Mouse (Mus musculus) mouse embryonic stem cell (cell line): ENCODE data around the gene Pde7b.

Experiments used
- in situ Hi-C, 2 experiments: fragments of 300-500 bp; cut with MboI; formaldehyde crosslinking; loops; 1 replicate in 1 of 2; 3 replicates in 1 of 2; pipeline ENCODE4 v1.14.3; 2019 to 2020; ENCODE audit warnings: low sequenced_read_pairs in 2 of 2, low pct_unique_long_range_greater_than_20kb in 1 of 2, mixed read lengths in 1 of 2; ENCODE audit not compliant: unreplicated experiment in 1 of 2

Pde7b gene

DNA sequence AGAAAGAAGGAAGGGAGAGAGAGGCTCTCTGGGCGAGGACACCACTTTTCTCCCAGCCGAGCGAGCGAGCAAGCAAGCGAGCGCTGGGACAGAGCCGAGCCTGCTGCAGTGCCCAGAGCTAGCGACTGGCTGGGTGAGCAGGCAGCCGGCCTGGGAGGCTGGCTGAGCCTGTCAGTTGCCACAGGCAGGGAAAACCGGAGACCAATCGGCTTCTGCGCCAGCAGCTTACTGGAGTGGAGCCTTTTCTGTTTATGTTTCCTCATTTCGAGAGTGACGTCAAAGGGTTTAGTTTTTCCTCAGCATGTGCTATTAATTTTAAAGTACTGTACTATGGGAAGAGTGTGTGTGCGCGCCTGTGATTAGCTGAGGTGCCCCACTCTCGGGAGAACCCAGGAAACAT lies at the start of gene Pde7b:
Gene Pde7b (minus strand): TSS at position 173 of the 400 bp plus-strand sequence.
- in situ Hi-C loops, result no loop called here

DNA sequence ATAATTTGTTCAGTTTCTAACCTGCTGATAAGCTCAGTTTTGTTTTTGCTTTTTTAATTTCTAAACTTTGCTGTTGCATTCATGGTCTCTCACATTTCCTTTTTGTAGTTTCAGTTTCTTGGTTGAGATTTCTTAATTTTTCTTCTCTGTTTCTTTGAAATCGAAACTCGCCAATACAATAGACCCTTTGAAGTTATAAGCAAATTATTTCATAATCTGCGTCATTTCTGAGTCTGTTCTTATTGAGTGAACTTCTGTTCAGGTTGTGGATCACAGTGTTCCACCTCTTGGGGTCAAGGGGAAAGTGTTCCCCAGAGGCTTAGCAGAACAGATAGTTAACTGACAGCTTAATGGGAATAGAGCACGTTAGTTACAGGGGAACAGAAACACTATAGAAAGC lies 47.2 kb upstream of the Pde7b start:
- in situ Hi-C loops, result no loop called here

DNA sequence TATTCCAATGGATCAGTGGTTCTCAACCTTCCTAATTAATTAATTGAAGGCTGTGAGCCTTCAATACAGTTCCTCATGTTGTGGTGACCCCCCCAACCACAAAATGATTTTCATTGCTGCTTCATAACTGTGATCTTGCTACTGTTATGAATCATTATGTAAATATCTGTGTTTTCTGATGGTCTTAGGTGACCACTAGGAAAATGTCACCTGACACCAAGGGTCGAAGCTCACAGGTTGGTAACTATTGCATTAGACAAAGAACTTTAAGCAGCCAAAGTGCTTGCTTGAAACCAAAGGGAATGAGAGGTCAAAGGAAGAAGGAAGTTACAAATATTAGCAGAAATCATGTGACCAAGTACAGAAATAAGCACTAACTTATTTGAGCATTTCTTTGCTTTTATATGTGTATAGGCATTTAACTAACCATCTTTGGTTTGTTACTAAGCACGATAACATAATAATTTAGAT lies 45.6 kb upstream of the Pde7b start:
- in situ Hi-C loops, result no loop called here

DNA sequence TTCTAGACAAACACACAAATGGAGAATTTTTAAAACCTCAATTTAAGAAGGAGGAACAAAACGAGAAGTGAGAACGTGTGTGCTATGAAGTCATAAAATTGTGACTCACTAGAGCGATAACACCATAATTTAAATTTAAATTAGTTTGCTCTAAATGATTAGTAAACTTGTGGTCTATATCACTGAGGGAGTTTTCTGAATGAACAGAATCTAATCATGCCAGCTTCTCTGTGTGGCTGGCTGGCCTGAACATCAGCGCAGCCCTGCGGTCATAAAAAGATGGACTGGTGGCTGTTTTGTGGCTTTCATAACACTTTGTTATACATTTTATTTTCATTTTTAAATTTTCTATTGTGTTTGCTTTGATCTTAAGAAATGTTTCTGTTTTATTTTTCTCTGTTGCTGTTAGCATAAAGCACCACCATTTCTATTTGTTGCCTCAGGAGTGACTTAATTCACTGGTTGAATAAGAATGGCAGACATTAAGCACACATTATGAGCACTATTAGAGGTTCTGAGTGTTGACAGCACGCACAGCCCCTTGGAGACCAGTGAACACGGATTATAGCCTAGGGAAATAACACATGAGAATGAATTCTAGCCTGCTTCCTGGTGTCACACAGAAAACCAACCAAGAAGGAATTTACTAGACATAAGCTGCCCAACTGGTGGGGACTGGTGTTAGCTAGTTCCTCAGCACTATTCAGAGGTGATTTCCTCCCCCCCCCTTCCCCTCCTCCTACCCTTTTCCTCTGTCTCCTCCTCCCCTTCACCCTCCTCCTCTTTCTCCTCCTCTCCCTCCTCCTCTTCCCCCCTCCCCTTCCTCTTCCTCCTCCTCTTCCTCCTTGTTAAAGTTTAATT lies 44.9 kb upstream of the Pde7b start:
- in situ Hi-C loops, result no loop called here

DNA sequence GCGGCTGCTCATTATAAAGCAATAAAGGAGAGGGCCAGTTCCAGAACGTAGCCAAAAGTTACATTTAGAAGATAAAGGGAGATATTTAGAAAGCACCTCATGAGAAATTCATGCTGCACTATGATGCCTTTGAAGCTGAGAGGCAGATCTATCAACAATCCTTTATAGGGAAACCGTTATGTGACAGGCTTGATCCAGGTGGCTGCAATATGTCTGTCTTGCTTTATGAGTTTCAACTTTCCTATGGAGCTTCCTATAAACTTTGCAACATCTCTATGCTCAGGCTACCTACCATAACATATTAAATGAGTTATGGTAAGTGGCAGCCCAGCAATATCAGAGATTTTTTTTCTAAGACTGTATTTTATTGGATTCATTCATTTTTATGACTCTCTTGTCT lies 39.5 kb upstream of the Pde7b start:
- in situ Hi-C loops, result no loop called here

DNA sequence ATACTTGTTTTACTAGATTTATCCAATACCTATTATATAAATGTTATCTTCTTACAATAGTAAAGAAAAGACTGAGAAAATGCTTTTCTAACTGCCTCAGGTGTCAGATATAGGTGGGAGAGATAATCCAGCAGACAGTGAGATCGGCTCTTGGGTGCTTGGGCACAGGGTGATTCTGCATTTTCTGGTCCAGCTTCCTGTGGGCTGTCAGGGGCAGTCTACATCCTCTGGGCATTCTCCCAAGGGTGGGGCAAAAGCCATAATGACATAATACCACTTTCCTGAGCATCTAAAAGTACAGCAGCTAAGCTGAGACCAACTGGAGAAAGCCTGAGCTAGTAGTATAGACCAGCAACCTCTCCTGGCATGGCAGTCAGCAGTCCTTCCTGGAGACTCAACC lies 34.1 kb upstream of the Pde7b start:
- in situ Hi-C loops, result no loop called here

DNA sequence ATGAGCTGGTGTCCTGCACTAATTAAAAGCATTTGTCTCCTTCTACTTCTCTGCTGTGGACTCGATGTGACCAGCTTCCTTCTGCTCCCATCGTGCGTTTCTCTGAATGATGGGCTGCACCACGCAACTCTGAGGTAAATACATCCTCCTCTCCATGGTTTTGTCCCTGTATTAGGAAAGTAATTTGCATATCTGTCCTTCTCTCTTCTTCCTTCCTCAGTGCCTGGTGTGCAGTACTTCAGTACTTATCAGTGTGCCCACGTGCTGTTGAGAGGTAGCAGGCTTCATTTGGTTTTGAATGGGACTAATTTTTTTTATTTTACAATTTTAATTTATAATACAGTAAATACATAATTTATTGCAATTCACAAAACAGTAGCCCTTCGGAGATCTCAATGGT lies 33.4 kb upstream of the Pde7b start:
- in situ Hi-C loops, result no loop called here

DNA sequence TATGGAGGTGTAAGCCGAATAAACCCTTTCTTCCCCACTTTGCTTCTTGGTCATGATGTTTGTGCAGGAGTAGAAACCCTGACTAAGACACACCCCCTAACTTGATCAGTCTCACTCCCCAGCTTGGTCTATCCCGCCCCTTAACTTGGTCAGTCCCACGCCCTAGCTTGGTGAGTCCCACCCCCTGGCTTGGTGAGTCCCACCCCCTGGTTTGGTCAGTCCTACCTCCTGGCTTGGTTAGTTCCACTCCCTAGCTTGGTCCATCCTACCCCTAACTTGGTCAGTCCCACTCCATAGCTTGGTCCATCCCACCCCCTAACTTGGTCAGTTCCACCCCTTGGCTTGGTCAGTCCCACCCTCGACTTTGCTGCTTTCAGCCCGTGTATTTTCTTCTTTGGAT lies 31.3 kb upstream of the Pde7b start:
- in situ Hi-C loops, result no loop called here

DNA sequence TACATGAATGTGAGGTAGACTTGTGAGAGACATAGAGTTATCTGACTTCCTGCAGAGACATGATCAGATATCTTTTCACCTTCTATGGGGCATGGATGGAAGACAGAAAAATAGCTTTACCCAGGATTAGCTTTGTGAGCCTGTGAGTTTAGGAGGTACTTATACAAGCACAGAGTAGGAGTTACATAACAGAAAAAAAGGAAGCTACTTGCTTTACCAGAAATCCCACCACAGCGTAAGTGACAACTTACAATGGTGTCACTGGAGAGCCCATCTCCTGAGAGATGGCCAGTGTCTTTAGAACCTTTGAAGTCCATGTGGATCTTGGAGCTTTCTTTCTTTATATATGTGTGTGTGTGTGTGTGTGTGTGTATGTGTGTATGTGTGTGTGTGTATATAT lies 28.0 kb upstream of the Pde7b start:
- in situ Hi-C loops, result no loop called here

DNA sequence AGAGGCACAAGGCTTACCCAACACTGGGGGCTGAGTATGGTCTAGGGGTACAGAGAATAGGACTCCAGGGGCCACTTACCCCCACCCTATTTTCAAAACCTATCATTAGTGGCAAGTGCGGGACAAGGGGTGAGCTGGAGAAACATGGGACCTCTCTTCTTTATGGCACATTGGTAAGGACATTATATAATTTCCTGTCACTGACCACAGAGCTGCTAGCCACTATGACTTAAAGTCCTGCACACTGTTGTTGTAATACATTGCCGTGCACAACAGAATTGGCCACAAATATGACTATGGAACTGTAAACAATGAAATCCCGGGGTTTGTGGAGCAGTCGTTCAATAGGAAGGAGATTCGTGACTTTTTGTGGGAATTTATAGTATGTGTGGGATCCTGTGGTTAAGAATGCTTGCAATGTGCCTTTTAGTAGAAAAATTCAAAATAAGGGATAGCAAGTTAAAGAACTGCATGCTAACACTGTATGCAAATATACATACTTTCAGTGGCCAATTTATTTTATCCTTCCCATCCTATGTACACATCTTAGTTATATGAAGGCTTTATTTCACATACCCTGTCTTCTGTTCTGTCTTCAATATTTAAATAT lies 25.9 kb upstream of the Pde7b start:
- in situ Hi-C loops, result no loop called here

DNA sequence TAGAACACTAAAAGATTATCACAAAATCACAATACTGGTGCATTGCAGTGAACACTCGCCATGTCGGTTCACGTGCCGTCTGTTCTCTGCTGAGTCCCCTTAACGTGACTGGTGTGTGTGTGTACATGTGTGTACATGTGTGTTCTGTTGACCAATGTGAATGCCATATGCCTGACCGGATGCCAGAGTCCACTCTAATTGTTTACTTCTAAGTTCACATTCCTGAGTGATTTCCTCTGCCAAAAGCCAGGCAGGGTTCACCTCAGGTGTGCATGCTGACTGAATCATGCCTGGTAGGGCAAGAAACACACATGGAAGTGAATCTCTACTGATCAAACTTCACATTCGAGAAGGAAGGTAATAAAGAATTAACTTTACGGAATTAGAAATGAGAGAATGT lies 24.1 kb upstream of the Pde7b start:
- in situ Hi-C loops, result no loop called here

DNA sequence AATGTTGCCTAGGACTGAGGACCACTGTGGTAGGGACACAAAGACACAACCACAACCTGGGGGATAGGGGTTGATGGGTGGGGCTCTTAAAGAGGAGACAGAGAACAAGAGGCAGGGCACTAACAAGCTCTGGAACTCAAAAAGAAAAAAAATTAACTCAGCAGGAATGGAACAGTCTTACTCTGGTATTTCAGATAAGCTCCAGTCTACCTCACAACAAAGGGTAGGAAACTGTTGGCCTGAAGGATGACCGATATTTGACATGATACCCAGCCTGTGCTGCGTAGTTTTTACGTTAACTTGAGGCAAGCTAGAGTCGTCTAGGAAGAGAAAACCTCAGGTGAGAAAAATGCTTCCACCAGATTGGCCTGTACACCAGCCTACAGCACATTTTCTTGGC lies 22.4 kb upstream of the Pde7b start:
- in situ Hi-C loops, result no loop called here

DNA sequence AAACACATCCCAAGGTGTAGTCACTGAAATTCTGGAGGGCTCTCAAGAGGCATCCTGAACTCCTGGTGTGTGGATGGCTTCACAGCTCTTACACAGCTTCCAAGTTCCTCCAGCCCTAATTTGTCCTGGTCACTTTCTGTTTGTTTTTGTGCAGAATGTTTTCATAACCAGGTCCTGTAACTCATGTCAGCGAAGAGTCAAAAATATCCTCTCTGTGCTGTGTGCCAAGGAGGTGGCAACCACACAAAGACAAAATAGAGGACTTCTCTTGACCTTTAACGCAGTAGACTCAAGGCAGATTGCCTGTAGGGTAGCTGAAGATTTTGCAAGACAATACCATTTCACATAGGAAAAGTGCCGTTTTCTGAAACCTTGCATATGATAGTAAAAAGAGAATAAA lies 14.9 kb upstream of the Pde7b start:
- in situ Hi-C loops, result no loop called here

DNA sequence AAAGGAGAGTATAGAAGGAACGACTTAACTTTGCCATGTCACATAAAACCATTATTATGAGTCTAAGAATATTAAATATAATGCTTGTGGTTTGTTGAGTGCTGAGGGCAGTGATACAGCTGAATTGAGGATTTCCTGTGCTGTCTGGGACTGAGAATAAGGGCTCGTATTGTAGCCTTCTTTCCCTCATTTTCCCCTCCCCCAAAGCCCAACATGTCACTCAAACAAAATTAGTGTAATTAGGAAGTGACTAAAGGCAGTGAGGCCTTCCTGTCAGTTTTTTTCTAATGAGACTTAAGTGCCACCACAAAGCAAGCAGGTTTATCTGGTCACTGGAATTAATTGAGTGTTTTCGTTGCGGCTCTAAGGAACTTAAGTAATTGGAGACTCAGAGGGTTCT lies 12.3 kb upstream of the Pde7b start:
- in situ Hi-C loops, result no loop called here

DNA sequence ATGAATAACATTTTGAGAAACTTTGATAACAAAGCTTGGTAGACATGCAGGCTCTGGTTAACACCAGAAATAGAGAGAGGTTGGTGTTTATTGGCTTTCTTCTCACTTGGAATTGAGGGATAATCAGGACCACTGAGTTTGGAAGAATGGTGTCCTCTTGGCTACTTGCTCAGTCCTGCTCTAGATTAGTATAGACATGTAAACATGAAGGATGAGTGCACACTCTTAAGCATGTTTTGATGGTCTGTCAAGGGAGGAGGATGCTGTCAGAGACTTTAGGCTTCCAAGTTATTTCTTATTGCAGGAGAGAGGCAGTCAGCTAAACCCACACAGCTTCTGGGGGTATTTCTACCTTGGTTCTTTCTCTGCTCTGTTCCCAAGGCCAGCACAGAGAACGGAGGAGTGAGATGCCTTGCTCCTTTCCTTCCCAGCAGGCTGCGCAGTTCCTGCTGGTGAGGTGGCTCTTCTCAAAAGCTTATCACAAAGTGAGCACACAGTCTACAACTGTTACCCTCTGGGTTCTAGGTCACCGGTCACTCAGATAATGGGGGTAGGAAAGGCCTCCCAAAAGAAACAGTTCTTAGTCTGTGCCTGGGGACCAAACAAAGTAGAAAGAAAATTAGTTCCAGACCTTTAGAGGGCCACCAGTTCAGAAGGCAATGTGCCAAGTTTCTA lies 11.0 kb upstream of the Pde7b start:
- in situ Hi-C loops, result no loop called here

DNA sequence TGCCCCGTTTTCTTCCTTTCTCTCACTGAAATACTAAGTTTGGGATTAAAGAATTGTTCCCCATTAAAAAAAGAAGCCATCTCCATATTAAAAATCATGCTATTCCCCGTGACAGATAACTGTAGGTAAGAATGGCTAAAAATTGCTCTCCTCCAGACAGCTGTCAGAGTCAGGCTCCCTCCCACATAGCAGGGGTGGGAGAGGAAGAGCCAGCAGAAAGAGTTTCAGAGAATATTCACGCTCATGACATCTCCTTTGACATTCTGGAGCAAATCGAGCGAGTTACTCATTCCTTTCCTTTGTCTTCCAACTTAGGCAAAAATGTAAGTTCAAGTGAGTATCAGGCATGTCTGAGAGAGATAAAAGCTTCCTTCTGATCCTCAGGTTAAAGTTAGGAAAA lies 8.7 kb upstream of the Pde7b start:
- in situ Hi-C loops, result no loop called here

DNA sequence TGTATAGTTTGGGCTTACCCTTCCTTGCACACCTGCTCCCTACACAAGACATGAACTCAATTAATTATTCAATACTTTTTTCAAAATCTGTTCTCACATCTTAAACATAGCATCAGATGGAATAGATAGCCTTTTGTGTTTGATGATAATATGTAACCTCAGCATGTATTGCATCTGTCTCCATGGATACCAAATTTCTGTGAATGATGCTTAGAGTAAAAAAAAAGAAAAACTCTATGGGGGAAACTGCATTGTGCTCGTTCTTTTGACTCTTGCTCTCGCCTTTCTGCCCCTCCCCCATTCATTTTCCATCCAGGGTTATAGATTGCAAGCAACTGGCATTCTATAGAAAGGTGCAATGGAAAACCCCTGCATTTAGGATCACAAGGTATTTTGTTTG lies 7.3 kb upstream of the Pde7b start:
- in situ Hi-C loops, result no loop called here

DNA sequence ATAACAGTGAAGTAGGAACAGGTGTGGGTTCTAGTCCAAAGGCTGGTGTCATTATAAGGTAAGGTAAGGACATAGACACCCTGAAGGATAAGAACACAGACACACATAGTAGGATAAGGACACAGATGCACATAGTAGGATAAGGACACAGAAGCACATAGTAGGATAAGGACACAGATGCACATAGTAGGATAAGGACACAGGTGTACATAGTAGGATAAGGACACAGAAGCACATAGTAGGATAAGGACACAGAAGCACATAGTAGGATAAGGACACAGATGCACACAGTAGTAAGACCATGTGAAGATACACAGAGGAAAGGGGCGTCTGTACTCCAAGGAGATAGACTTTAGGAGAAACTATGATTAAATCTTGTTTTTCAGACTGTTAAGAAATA lies 5.2 kb upstream of the Pde7b start:
- in situ Hi-C loops, result no loop called here

DNA sequence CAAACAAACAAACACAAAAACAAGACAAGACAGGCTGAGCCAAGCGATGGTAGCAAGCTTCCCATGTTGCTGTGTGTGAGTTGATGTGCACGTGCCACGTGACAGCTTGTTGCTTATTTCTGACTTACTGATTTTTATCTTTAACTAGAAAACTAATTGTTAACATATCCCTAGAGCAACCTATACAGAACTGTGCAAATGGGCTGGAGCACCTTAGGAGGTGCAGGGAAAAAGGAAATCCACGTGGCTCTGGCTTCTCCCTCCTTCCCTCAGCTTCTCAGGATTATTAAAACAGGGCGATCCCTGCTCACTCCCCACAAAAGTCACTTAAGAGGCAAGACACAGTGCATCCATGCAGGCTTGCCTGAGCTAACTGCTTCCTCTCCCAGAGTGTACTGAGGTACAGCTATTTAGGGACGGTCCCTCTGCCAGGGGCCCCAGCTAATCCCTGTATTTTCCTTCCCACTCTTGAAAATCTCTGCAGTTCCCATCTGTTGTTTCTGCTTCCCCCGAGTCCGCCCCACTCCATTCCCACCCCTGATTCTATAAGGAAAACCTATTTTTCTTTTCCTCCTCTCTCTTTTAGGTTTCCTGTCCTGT lies 606 bp upstream of the Pde7b start:
- in situ Hi-C loops, result no loop called here
